Mouse (Mus musculus): ENCODE measurements around the gene Ranbp17. TPM values are rescaled to one million over a fixed set of nuclear protein-coding genes. Genes with fewer than 3 reads are reported as not detected.

Ranbp17 gene
- total and polyA plus RNA-seq, 2 experiments: 0.02 to 0.09 TPM

DNA sequence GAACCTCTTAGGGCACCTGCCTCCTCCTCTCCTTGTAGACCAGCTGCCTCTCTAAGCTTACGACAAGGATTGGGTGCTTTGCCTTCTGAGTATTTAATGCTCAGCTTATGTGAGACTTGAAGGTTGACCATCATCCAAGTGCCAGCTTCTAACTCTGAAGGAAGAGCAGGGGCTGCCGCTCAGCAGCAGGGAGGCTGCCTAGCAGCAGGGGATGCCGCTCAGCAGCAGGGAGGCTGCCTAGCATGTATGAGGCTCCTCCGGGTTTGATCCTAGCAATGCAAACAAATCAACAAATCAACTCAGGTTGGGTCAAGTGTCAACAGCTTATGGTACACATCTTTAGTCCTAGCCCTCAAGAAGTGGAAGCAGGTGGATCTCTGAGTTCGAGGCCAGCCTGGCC, 281.5 kb downstream of the Ranbp17 start:
- WGBS: 75% methylated on average over 5 of the region's 5 CpGs
- H3K27ac ChIP-seq (replicated peaks; ENCODE audit: insufficient read depth, low read depth, low read length): no peak overlapping the region
- H3K27me3 ChIP-seq (ENCODE audit: control insufficient read depth, insufficient read depth, low read length): no peaks in the 10 kb centered on the region
- no peaks in the 10 kb centered on the region for H3K4me1 ChIP-seq (ENCODE audit: control insufficient read depth, insufficient read depth, low read length)
- TF ChIP-seq CTCF (IDR thresholded peaks at IDR 0.05; ENCODE audit: low read depth, low read length) (no peak), POLR2A (IDR thresholded peaks at IDR 0.05; ENCODE audit: extremely low read depth, insufficient read depth, low read length) (no peak)
- H3K79me2 ChIP-seq (ENCODE audit: control insufficient read depth, insufficient read depth, low read length): no peaks in the 10 kb centered on the region
- no peaks in the 10 kb centered on the region for H3K36me3 ChIP-seq (ENCODE audit: control insufficient read depth, insufficient read depth, low read length)
- no peak for DNase-seq (ENCODE audit: extremely low read depth, low read depth, low spot score)
- H3K9ac ChIP-seq (ENCODE audit: low read depth, low read length): no peak overlapping the region
- no peak overlapping the region for H3K4me3 ChIP-seq (ENCODE audit: insufficient read depth, low read depth, low read length)

DNA sequence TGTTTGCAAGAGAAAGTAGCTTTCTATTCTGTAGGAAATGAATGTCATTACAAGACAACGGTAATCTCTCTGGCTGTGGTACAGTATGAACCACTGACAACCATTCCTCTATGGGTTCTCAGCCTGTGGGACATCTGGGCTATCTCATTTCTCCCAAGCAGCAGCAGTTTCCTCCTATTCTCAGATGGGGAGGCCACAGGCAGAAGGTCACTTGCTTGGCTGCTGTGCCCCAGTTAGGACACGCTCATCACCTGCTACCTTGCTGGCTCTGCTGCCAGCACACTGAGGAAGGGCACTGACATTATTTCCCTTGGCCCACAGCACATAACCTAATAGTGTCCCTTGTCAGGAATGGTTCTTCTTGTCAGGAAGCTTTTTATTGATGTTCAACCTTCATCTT, 285.4 kb downstream of the Ranbp17 start:
- no peak for DNase-seq (ENCODE audit: extremely low read depth, low read depth, low spot score)

DNA sequence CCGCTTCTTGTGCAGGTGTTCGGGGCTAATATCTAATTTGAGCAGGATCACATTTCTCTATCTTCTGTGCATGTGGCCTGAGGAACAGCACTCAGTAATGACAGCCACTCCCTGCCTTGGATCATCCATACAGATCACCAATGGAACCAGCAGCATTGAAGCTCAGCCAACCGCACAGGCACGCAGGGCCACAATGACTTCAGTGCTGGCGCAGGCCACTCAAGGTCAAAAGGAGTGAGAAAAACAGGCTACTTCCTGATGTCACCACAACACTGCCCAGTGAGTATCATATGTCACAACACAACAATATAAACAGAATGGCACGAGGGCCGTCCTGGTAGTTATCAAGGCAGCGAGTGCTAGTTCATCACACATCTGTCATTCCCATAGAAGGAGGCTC, 287.0 kb downstream of the Ranbp17 start:
- DNase-seq (ENCODE audit: extremely low read depth, low read depth, low spot score): no peak
- 88% methylated on average over 8 of the region's 8 CpGs for WGBS
- Histone ChIP-seq H3K4me1 (ENCODE audit: control insufficient read depth, insufficient read depth, low read length) (no peaks in the 10 kb centered on the region), H3K9ac (ENCODE audit: low read depth, low read length) (no peak overlapping the region), H3K4me3 (ENCODE audit: insufficient read depth, low read depth, low read length) (no peak overlapping the region), H3K27ac (replicated peaks; ENCODE audit: insufficient read depth, low read depth, low read length) (no peak overlapping the region), H3K79me2 (ENCODE audit: control insufficient read depth, insufficient read depth, low read length) (no peaks in the 10 kb centered on the region), H3K27me3 (ENCODE audit: control insufficient read depth, insufficient read depth, low read length) (no peaks in the 10 kb centered on the region), H3K36me3 (ENCODE audit: control insufficient read depth, insufficient read depth, low read length) (no peaks in the 10 kb centered on the region)
- TF ChIP-seq CTCF (IDR thresholded peaks at IDR 0.05; ENCODE audit: low read depth, low read length) (no peak), POLR2A (IDR thresholded peaks at IDR 0.05; ENCODE audit: extremely low read depth, insufficient read depth, low read length) (no peak)

More for the DNA sequence above, 285.4 kb downstream of the Ranbp17 start:
- no peaks in the 10 kb centered on the region for H3K4me1 ChIP-seq (ENCODE audit: control insufficient read depth, insufficient read depth, low read length)
- WGBS: 69% methylated on average over 2 of the region's 2 CpGs
- H3K79me2 ChIP-seq (ENCODE audit: control insufficient read depth, insufficient read depth, low read length): no peaks in the 10 kb centered on the region
- no peaks in the 10 kb centered on the region for H3K36me3 ChIP-seq (ENCODE audit: control insufficient read depth, insufficient read depth, low read length)
- no peak for TF ChIP-seq POLR2A (IDR thresholded peaks at IDR 0.05; ENCODE audit: extremely low read depth, insufficient read depth, low read length)
- no peak for TF ChIP-seq CTCF (IDR thresholded peaks at IDR 0.05; ENCODE audit: low read depth, low read length)
- H3K9ac ChIP-seq (ENCODE audit: low read depth, low read length): no peak overlapping the region
- no peak overlapping the region for H3K27ac ChIP-seq (replicated peaks; ENCODE audit: insufficient read depth, low read depth, low read length)
- H3K4me3 ChIP-seq (ENCODE audit: insufficient read depth, low read depth, low read length): no peak overlapping the region
- H3K27me3 ChIP-seq (ENCODE audit: control insufficient read depth, insufficient read depth, low read length): no peaks in the 10 kb centered on the region

DNA sequence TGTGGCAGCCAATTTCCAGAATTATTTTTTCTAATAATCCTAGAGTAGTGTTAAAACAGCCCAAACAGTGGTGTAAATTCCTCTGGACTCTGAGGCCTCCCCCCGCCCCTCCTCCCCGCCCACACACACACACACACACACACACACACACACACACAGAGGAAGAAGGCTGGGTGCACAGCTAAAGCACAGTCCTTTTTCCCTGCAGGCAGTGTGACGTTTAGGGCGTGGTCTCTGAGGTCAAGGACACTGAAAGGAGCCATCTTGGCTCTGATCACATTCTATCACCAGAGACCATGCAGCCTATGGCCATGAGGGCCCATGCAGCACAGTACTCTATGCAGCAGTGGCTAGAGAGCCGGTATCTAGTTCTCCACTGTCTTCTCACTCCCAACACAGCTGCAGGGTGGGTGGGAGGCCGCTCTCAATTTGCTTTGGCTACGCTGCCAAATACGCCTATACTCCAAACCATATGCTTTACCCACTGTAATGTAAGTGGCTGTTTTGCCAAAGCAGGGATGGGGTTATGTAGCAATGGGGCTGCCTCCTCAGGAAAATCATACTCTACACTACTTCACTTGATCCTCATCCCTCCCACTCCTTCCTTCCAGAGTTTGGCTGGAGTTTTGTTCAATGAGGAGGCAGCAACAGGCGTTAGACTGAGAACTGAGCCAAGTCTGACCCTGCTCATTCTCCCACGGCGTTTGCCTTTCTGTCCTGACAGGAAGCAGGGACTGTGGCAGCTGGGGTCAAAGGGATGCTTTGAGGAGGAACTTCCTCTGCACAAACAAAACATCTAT, 291.8 kb downstream of the Ranbp17 start:
- 68% methylated on average over 11 of the region's 11 CpGs for WGBS
- Histone ChIP-seq H3K4me1 (ENCODE audit: control insufficient read depth, insufficient read depth, low read length) (no peaks in the 10 kb centered on the region), H3K4me3 (ENCODE audit: insufficient read depth, low read depth, low read length) (no peak overlapping the region), H3K27ac (replicated peaks; ENCODE audit: insufficient read depth, low read depth, low read length) (no peak overlapping the region), H3K36me3 (ENCODE audit: control insufficient read depth, insufficient read depth, low read length) (no peaks in the 10 kb centered on the region), H3K79me2 (ENCODE audit: control insufficient read depth, insufficient read depth, low read length) (no peaks in the 10 kb centered on the region), H3K9ac (ENCODE audit: low read depth, low read length) (no peak overlapping the region), H3K27me3 (ENCODE audit: control insufficient read depth, insufficient read depth, low read length) (no peaks in the 10 kb centered on the region)
- TF ChIP-seq CTCF (IDR thresholded peaks at IDR 0.05; ENCODE audit: low read depth, low read length) (no peak), POLR2A (IDR thresholded peaks at IDR 0.05; ENCODE audit: extremely low read depth, insufficient read depth, low read length) (no peak)
- DNase-seq (ENCODE audit: extremely low read depth, low read depth, low spot score): no peak

DNA sequence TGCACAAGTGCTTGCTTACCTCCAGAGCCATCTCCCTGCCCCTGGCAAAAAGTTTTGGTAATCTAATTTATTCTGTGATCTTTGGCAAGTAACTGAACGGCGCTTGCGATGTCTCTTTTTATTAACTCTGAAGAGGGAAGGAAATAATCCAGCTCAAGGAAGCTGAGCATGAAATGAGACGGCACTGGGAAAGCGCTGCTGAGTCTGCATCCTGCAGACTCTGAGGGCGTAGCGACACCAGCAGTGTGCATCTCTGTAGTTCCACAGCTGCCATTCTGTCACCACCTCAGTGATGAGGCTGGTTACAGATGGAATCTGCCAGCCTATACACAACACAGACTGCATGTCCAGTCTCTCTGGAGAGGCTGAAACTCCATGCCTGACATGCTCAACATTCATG, 292.8 kb downstream of the Ranbp17 start:
- no peak overlapping the region for H3K4me3 ChIP-seq (ENCODE audit: insufficient read depth, low read depth, low read length)
- WGBS: 85% methylated on average over 7 of the region's 7 CpGs
- H3K27ac ChIP-seq (replicated peaks; ENCODE audit: insufficient read depth, low read depth, low read length): no peak overlapping the region
- H3K9ac ChIP-seq (ENCODE audit: low read depth, low read length): no peak overlapping the region
- no peaks in the 10 kb centered on the region for H3K27me3 ChIP-seq (ENCODE audit: control insufficient read depth, insufficient read depth, low read length)
- H3K79me2 ChIP-seq (ENCODE audit: control insufficient read depth, insufficient read depth, low read length): no peaks in the 10 kb centered on the region
- no peaks in the 10 kb centered on the region for H3K4me1 ChIP-seq (ENCODE audit: control insufficient read depth, insufficient read depth, low read length)
- DNase-seq (ENCODE audit: extremely low read depth, low read depth, low spot score): no peak
- H3K36me3 ChIP-seq (ENCODE audit: control insufficient read depth, insufficient read depth, low read length): no peaks in the 10 kb centered on the region
- TF ChIP-seq POLR2A (IDR thresholded peaks at IDR 0.05; ENCODE audit: extremely low read depth, insufficient read depth, low read length) (no peak), CTCF (IDR thresholded peaks at IDR 0.05; ENCODE audit: low read depth, low read length) (no peak)

DNA sequence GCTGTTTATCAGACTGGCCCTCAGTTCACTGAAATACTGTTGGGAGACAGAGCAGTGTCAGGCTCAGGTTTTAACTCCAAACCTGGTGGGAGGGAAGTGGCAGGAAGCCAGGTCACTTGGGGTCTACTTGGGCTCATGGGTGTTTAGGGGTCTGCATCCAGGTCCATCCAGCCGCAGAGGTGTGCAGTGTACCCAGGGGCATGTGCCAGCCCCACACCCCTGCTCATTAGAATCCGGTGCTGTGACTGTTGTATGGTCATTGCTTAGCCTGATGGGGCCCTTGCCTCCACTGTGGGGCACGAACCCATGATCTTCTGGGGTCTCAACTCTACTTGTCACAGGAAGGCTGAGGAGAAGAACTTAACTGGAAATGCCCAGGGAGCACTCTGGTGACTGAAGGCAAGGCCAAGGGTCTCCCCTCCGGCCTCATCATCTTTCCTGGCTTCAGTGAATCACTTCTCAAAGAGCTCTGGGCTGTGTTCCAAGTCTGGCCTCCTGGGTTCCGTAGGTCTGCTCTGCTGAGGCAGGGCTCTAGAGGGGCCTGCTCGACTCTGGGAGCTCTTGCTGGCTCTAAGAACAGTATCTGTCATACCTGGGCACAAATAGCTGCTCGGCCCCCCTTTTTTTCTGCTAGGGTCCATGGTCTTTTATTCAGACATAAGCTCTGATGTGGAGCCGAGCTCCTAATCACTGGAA, 296.0 kb downstream of the Ranbp17 start:
- no peaks in the 10 kb centered on the region for H3K36me3 ChIP-seq (ENCODE audit: control insufficient read depth, insufficient read depth, low read length)
- DNase-seq (ENCODE audit: extremely low read depth, low read depth, low spot score): no peak
- WGBS: 75% methylated on average over 8 of the region's 8 CpGs

More for the DNA sequence above, 296.0 kb downstream of the Ranbp17 start:
- no peak overlapping the region for H3K27ac ChIP-seq (replicated peaks; ENCODE audit: insufficient read depth, low read depth, low read length)
- no peak overlapping the region for H3K9ac ChIP-seq (ENCODE audit: low read depth, low read length)
- H3K4me3 ChIP-seq (ENCODE audit: insufficient read depth, low read depth, low read length): no peak overlapping the region
- H3K27me3 ChIP-seq (ENCODE audit: control insufficient read depth, insufficient read depth, low read length): no peaks in the 10 kb centered on the region
- no peak for TF ChIP-seq CTCF (IDR thresholded peaks at IDR 0.05; ENCODE audit: low read depth, low read length)
- TF ChIP-seq POLR2A (IDR thresholded peaks at IDR 0.05; ENCODE audit: extremely low read depth, insufficient read depth, low read length): no peak
- no peaks in the 10 kb centered on the region for H3K79me2 ChIP-seq (ENCODE audit: control insufficient read depth, insufficient read depth, low read length)
- no peaks in the 10 kb centered on the region for H3K4me1 ChIP-seq (ENCODE audit: control insufficient read depth, insufficient read depth, low read length)
